Mouse (Mus musculus) liver, postnatal 0 days (tissue): ENCODE data around the gene Serpinb7.

Source experiments
- CTCF ChIP-seq: sonication (generic); IDR thresholded peaks from 2 replicates; pipeline ENCODE4 v1.5.1; 2016; ENCODE audit warnings: antibody characterized with exemption, low read depth
- EP300 ChIP-seq: IDR thresholded peaks from 2 replicates; pipeline ENCODE4 v1.6.1; 2016; ENCODE audit warnings: antibody characterized with exemption, low read depth, mild to moderate bottlenecking

DNA sequence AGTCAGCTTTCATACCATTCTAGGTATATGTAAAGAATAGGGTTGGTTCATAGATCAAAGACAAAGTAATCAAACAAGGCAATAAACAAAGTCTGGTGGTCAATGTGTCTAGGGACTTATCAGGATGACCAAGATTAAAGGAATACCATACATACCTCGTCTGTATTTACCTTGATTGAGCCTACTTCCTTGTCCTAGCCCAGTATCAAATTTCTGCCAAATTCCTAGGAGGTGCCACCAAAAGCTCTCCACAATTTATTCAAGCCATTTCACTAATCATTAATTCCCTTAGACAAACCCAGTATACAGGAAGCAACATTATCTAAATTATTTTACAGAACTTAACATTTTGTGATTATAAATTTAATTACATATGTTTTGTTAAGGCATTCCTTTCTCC is 15.2 kb downstream of the Serpinb7 start:
- TF ChIP-seq CTCF (no peak), EP300 (no peak)
